Mouse (Mus musculus): ENCODE measurements around the gene Mthfsl. TPM values are rescaled to one million over a fixed set of nuclear protein-coding genes. Genes with fewer than 3 reads are reported as not detected.
"Not testable (repeated sequence)": the region's sequence is repeated elsewhere in the genome, so short reads cannot be mapped to it uniquely, and the experiment has no call there.

Gene Mthfsl
- total RNA-seq (2014; rRNA removed) = 9.2 and 21.7 TPM in 2 replicates
- 52.2 and 57.8 TPM in 2 replicates for polyA plus RNA-seq (2015; fragmentation: Nextera tagmentation; extraction: Ambion mirVana)

GRCm38 (mm10) chr9:88719989-88720537 is at the start of gene Mthfsl:
Gene Mthfsl, minus strand, starts transcription at chr9:88720296.
- DNase-seq (ENCODE audit: low spot score) (peak; percentile 17), ATAC-seq (peak; percentile 71)
- H3K4me1 ChIP-seq (ENCODE audit: insufficient read depth, low read length); H3K9me3 ChIP-seq (ENCODE audit: low read length); H3K27me3 ChIP-seq (ENCODE audit: insufficient read depth, low read length); H3K36me3 ChIP-seq (ENCODE audit: insufficient read depth, low read length): not testable (repeated sequence)
- peak; percentile 27; the same call in 1 of the 2 replicates for TF ChIP-seq CTCF (IDR thresholded peaks at IDR 0.05; ENCODE audit: low read depth)
- Histone ChIP-seq H3K27ac (peak within 1 kb of the TSS; percentile 85), H3K4me3 (ENCODE audit: low read length) (peak within 1 kb of the TSS; percentile 33), H3K9ac (replicated peaks; ENCODE audit: low read length) (peak within 1 kb of the TSS; percentile 33; the same call in 1 of the 2 replicates), H3K4me2 (ENCODE audit: low read depth, low read length) (peak within 1 kb of the TSS; percentile 43)
- WGBS = 19% methylated on average over 11 of the region's 12 CpGs

- not testable (repeated sequence) for DNase-seq (ENCODE audit: low spot score); H3K36me3 ChIP-seq (ENCODE audit: insufficient read depth, low read length); H3K4me3 ChIP-seq (ENCODE audit: low read length); H3K9me3 ChIP-seq (ENCODE audit: low read length); H3K4me2 ChIP-seq (ENCODE audit: low read depth, low read length); H3K9ac ChIP-seq (replicated peaks; ENCODE audit: low read length); H3K27ac ChIP-seq; ATAC-seq; H3K27me3 ChIP-seq (ENCODE audit: insufficient read depth, low read length); H3K4me1 ChIP-seq (ENCODE audit: insufficient read depth, low read length)
- WGBS = 83% methylated on average over 4 of the region's 5 CpGs
Measured at GRCm38 (mm10) chr9:88769470-88769869, 49.4 kb upstream of the Mthfsl start.

GRCm38 (mm10) chr9:88746687-88747086 is 26.6 kb upstream of the Mthfsl start:
- not testable (repeated sequence) for H3K36me3 ChIP-seq (ENCODE audit: insufficient read depth, low read length); H3K9ac ChIP-seq (replicated peaks; ENCODE audit: low read length); H3K4me3 ChIP-seq (ENCODE audit: low read length); H3K4me2 ChIP-seq (ENCODE audit: low read depth, low read length); H3K27me3 ChIP-seq (ENCODE audit: insufficient read depth, low read length); H3K4me1 ChIP-seq (ENCODE audit: insufficient read depth, low read length); H3K27ac ChIP-seq; DNase-seq (ENCODE audit: low spot score); H3K9me3 ChIP-seq (ENCODE audit: low read length)
- WGBS = no CpG with 5 or more reads among the region's 2 CpGs
- peak; percentile 21; the same call in 1 of the 2 replicates for ATAC-seq
- TF ChIP-seq CTCF (IDR thresholded peaks at IDR 0.05; ENCODE audit: low read depth) = peak; percentile 43

GRCm38 (mm10) chr9:88746046-88746445 is 25.9 kb upstream of the Mthfsl start:
- not testable (repeated sequence) for H3K4me1 ChIP-seq (ENCODE audit: insufficient read depth, low read length); H3K4me2 ChIP-seq (ENCODE audit: low read depth, low read length); ATAC-seq; H3K9me3 ChIP-seq (ENCODE audit: low read length); DNase-seq (ENCODE audit: low spot score); H3K9ac ChIP-seq (replicated peaks; ENCODE audit: low read length); H3K4me3 ChIP-seq (ENCODE audit: low read length); H3K27me3 ChIP-seq (ENCODE audit: insufficient read depth, low read length); H3K36me3 ChIP-seq (ENCODE audit: insufficient read depth, low read length); H3K27ac ChIP-seq
- no CpG with 5 or more reads among the region's 2 CpGs for WGBS

- DNase-seq (ENCODE audit: low spot score); H3K9me3 ChIP-seq (ENCODE audit: low read length); ATAC-seq; H3K4me1 ChIP-seq (ENCODE audit: insufficient read depth, low read length); H3K4me3 ChIP-seq (ENCODE audit: low read length); H3K36me3 ChIP-seq (ENCODE audit: insufficient read depth, low read length); H3K27me3 ChIP-seq (ENCODE audit: insufficient read depth, low read length); H3K9ac ChIP-seq (replicated peaks; ENCODE audit: low read length); H3K4me2 ChIP-seq (ENCODE audit: low read depth, low read length); H3K27ac ChIP-seq: not testable (repeated sequence)
Measured at GRCm38 (mm10) chr9:88735289-88735688, 15.2 kb upstream of the Mthfsl start.

- not testable (repeated sequence) for H3K27me3 ChIP-seq (ENCODE audit: insufficient read depth, low read length); H3K4me2 ChIP-seq (ENCODE audit: low read depth, low read length); H3K27ac ChIP-seq; ATAC-seq; H3K36me3 ChIP-seq (ENCODE audit: insufficient read depth, low read length); H3K4me1 ChIP-seq (ENCODE audit: insufficient read depth, low read length); H3K9ac ChIP-seq (replicated peaks; ENCODE audit: low read length); H3K9me3 ChIP-seq (ENCODE audit: low read length); DNase-seq (ENCODE audit: low spot score); H3K4me3 ChIP-seq (ENCODE audit: low read length)
- 61% methylated on average over 1 of the region's 1 CpGs for WGBS
Measured at GRCm38 (mm10) chr9:88733182-88733581, 13.1 kb upstream of the Mthfsl start.

- DNase-seq (ENCODE audit: low spot score); ATAC-seq; H3K36me3 ChIP-seq (ENCODE audit: insufficient read depth, low read length); H3K27me3 ChIP-seq (ENCODE audit: insufficient read depth, low read length); H3K4me2 ChIP-seq (ENCODE audit: low read depth, low read length); H3K27ac ChIP-seq; H3K9ac ChIP-seq (replicated peaks; ENCODE audit: low read length); H3K4me3 ChIP-seq (ENCODE audit: low read length); H3K4me1 ChIP-seq (ENCODE audit: insufficient read depth, low read length); H3K9me3 ChIP-seq (ENCODE audit: low read length): not testable (repeated sequence)
- WGBS = 94% methylated on average over 1 of the region's 3 CpGs
Measured at GRCm38 (mm10) chr9:88732334-88732733, 12.2 kb upstream of the Mthfsl start.

GRCm38 (mm10) chr9:88731728-88732127 is 11.6 kb upstream of the Mthfsl start, which contains the start of gene Bcl2a1d:
Gene Bcl2a1d, minus strand, starts transcription at chr9:88731914.
- H3K27ac ChIP-seq; H3K9ac ChIP-seq (replicated peaks; ENCODE audit: low read length); H3K9me3 ChIP-seq (ENCODE audit: low read length); H3K4me2 ChIP-seq (ENCODE audit: low read depth, low read length); H3K36me3 ChIP-seq (ENCODE audit: insufficient read depth, low read length); H3K4me3 ChIP-seq (ENCODE audit: low read length); DNase-seq (ENCODE audit: low spot score); H3K4me1 ChIP-seq (ENCODE audit: insufficient read depth, low read length); H3K27me3 ChIP-seq (ENCODE audit: insufficient read depth, low read length); ATAC-seq: not testable (repeated sequence)
- 91% methylated on average over 5 of the region's 5 CpGs for WGBS

GRCm38 (mm10) chr9:88728311-88728710 is 8.2 kb upstream of the Mthfsl start:
- H3K27me3 ChIP-seq (ENCODE audit: insufficient read depth, low read length); H3K9me3 ChIP-seq (ENCODE audit: low read length); H3K9ac ChIP-seq (replicated peaks; ENCODE audit: low read length); H3K4me2 ChIP-seq (ENCODE audit: low read depth, low read length); H3K36me3 ChIP-seq (ENCODE audit: insufficient read depth, low read length); H3K27ac ChIP-seq; ATAC-seq; DNase-seq (ENCODE audit: low spot score); H3K4me3 ChIP-seq (ENCODE audit: low read length); H3K4me1 ChIP-seq (ENCODE audit: insufficient read depth, low read length): not testable (repeated sequence)

- not testable (repeated sequence) for H3K4me1 ChIP-seq (ENCODE audit: insufficient read depth, low read length); H3K27me3 ChIP-seq (ENCODE audit: insufficient read depth, low read length); H3K9me3 ChIP-seq (ENCODE audit: low read length); H3K9ac ChIP-seq (replicated peaks; ENCODE audit: low read length); H3K4me2 ChIP-seq (ENCODE audit: low read depth, low read length); ATAC-seq; H3K27ac ChIP-seq; DNase-seq (ENCODE audit: low spot score); H3K36me3 ChIP-seq (ENCODE audit: insufficient read depth, low read length); H3K4me3 ChIP-seq (ENCODE audit: low read length)
Measured at GRCm38 (mm10) chr9:88721628-88722027, 1.5 kb upstream of the Mthfsl start.

Measured in hindbrain, postnatal 0 days (tissue).